Mouse (Mus musculus) heart, embryonic 11.5 days (tissue): ENCODE results near the gene Robo2. TPM values are rescaled to one million over a fixed set of nuclear protein-coding genes. Genes with fewer than 3 reads are reported as not detected.

ENCODE experiments used
- ATAC-seq: fragments of 200-750 bp; cut with Nextera tagmentation; replicated peaks from 2 replicates; pipeline ENCODE4 v1.8.0; 2017; ENCODE audit warnings: moderate library complexity; ENCODE audit not compliant: insufficient number of reproducible peaks, low FRiP score, low TSS enrichment
- H3K27ac ChIP-seq: fragments of 300-500 bp; sonication (generic); 2 replicates; pipeline ENCODE4 v1.5.1; 2014; ENCODE audit warnings: mild to moderate bottlenecking, low read depth, low read length
- H3K27me3 ChIP-seq: fragments of 300-500 bp; sonication (generic); 2 replicates; pipeline ENCODE4 v1.6.1; 2014; ENCODE audit warnings: mild to moderate bottlenecking, low read length, mixed read lengths; ENCODE audit not compliant: control insufficient read depth, insufficient read depth
- H3K36me3 ChIP-seq: fragments of 300-500 bp; sonication (generic); 2 replicates; pipeline ENCODE4 v1.6.1; 2014; ENCODE audit warnings: mild to moderate bottlenecking, low read length, moderate library complexity, mixed read lengths; ENCODE audit not compliant: control insufficient read depth, insufficient read depth
- H3K4me1 ChIP-seq: fragments of 300-500 bp; sonication (generic); 2 replicates; pipeline ENCODE4 v1.6.1; 2014; ENCODE audit warnings: low read length; ENCODE audit not compliant: control insufficient read depth, insufficient read depth
- H3K4me2 ChIP-seq: fragments of 300-500 bp; sonication (generic); 2 replicates; pipeline ENCODE4 v1.6.1; 2014; ENCODE audit warnings: mild to moderate bottlenecking, moderate library complexity
- H3K4me3 ChIP-seq: fragments of 300-500 bp; sonication (generic); 2 replicates; pipeline ENCODE4 v1.5.1; 2014; ENCODE audit warnings: low read depth, low read length
- H3K9ac ChIP-seq: fragments of 300-500 bp; sonication (generic); 2 replicates; pipeline ENCODE4 v1.6.1; 2014; ENCODE audit warnings: mild to moderate bottlenecking, low read depth, low read length, moderate library complexity
- H3K9me3 ChIP-seq: fragments of 300-500 bp; sonication (generic); replicated peaks from 2 replicates; pipeline ENCODE4 v1.6.1; 2016; ENCODE audit warnings: low read length; ENCODE audit not compliant: control insufficient read depth
- WGBS: fragments of 180-500 bp; shearing (Covaris S2); extraction: QIAGEN DNeasy Blood & Tissue Kit; methylation state at CpG from one replicate; pipeline ENCODE4 v1.1.7; 2014; ENCODE audit not compliant: insufficient replicate concordance; 5-methylcytosine and 5-hydroxymethylcytosine counted together
- polyA plus RNA-seq: library from polyadenylated mRNA; unstranded; fragments of >200 nt; fragmentation: Nextera tagmentation; extraction: Ambion mirVana; gene quantifications from 2 replicates; pipeline ENCODE4 v1.2.1, GENCODE M21; 2014

Robo2 gene
- polyA plus RNA-seq, 1 experiment from 2014 or later: 18.8 TPM

DNA sequence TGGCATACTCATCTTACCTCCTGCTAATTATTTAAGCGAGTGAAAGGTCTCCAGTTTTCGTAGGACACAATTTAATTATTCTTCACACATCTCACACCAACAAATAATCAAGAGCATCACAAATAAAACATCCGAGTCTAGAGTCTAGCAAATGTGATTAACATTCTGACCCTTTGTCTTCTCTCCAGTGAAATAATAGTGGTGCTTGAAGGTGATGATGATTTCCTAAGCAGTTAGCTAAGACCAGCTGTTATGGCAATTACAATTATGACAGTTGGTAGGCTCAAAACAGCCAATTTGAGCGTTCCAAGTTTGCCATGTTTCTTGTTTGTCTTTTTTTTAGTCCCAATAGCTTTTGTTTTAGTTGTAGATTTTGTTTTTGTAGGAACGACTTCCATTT is 210.9 kb downstream of the Robo2 start:
- no peaks in the 10 kb centered on the region for H3K36me3 ChIP-seq
- H3K4me1 ChIP-seq: no peaks in the 10 kb centered on the region
- H3K9me3 ChIP-seq: no peaks in the 10 kb centered on the region
- H3K27ac ChIP-seq: no peak overlapping the region
- no peaks in the 10 kb centered on the region for H3K27me3 ChIP-seq
- H3K9ac ChIP-seq: no peak overlapping the region
- H3K4me3 ChIP-seq: no peak overlapping the region
- WGBS: 81% methylated on average over 5 of the region's 5 CpGs
- H3K4me2 ChIP-seq: no peak overlapping the region
- no peak for ATAC-seq

DNA sequence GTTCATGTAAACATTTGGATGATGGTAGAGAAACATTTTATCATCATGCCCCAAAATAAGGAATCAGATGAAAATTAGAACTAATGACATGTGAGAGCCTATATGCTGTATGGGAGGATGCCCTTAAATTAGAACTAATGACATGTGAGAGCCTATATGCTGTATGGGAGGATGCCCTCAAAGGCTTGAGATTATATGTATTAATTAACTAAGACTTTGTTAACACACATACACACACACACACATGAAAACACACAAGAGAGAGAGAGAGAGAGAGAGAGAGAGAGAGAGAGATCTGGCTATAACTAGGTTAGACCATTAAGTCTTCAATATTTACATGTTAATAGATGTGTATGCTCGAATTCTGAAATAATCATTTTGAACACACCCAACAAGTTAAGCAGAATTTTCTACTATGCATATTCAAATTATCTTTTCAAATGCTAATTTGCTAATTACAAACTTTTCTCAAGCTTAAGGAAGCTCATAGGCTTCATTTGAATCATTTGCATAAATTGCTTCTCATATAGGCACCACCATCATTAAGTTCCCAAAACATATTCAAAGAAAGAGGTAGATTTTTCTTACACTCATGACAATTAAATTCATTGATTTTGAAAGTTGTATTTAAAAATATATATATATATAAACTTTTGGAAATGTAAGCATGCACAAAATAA is 211.5 kb downstream of the Robo2 start:
- H3K9ac ChIP-seq: no peak overlapping the region
- WGBS: 85% methylated on average over 1 of the region's 1 CpGs
- no peak overlapping the region for H3K4me2 ChIP-seq
- H3K9me3 ChIP-seq: no peaks in the 10 kb centered on the region
- no peak for ATAC-seq
- H3K4me1 ChIP-seq: no peaks in the 10 kb centered on the region
- no peaks in the 10 kb centered on the region for H3K27me3 ChIP-seq
- H3K4me3 ChIP-seq: no peak overlapping the region
- H3K36me3 ChIP-seq: no peaks in the 10 kb centered on the region
- H3K27ac ChIP-seq: no peak overlapping the region

DNA sequence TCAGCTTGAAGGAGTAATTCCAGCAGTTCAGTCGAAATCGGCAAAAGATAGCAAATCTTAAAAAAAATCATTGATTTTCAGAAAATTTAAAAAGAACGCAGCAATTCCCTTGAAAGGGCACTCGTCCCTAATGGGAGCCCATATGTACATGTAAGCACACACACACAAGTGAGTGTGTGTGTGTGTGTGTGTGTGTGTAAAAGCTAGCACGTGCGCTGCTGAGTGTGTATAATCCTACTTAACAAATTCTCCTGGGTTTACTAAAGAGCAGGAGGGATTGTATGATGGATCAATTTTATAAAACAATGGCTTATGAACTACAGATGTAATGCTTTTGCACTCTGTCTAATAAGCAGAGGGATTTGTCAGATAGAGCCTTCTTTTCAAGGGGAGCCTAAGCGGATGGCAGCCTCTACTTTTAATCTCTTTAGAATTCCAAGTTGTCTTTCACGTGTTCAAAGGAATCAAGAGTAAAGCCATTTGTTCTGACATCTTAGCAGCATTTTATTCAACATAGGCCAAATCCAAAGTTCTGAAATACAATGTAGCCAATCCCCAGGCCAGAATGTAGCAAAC is 218.6 kb downstream of the Robo2 start:
- Histone ChIP-seq H3K36me3 (no peaks in the 10 kb centered on the region), H3K4me3 (no peak overlapping the region), H3K27ac (no peak overlapping the region), H3K4me2 (no peak overlapping the region), H3K27me3 (no peaks in the 10 kb centered on the region), H3K9ac (no peak overlapping the region), H3K4me1 (no peaks in the 10 kb centered on the region), H3K9me3 (no peaks in the 10 kb centered on the region)
- WGBS: 83% methylated on average over 8 of the region's 8 CpGs
- no peak for ATAC-seq

DNA sequence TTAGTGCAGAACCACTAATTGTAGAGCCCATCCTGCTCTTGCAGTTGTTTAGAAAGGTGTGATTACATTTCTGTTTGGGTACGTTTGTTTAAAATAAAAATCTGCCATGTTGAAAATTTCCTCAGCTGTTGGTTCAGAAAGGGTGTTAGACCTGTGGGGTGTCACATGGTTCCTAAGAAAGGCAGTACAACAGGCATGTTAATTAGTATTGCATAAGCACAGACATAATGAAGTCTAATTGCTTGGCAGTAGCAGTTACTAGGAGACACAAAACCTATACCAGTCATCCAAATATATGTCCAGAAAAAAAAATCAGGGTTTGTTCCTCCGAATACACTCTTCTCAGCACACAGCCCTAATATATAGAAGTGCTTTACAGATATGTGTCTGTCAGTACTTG is 220.0 kb downstream of the Robo2 start:
- 75% methylated on average over 2 of the region's 2 CpGs for WGBS
- no peak for ATAC-seq

DNA sequence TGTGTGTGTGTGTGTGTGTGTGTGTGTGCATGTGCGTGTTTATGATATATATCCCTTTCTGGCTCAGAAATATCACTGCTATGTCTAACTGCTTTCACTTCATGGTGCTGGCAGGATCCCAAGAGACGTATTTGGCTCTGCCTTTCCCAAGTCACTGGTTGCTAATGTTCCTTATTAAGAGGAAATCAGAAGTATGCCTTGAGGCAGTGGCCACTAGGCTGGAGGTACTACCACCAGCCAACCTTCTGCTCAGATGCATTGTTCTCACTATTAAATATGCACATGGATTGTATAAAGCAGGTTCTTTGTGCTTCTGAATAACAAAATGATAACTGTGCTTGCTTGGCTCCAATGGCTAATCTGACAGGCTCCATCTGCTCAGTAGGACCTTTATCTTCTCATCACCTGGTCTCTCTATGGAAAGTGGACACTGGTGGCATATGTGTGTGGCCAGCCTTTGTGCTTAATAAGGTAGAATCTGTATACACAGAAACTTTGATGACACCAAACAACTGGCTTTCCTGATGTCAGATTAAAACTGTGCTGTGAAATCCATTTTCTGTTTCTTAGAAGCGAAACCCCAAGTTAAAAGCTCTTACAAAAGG is 229.0 kb downstream of the Robo2 start:
- Histone ChIP-seq H3K27ac (no peak overlapping the region), H3K27me3 (no peaks in the 10 kb centered on the region), H3K4me2 (no peak overlapping the region), H3K36me3 (no peaks in the 10 kb centered on the region), H3K9me3 (no peaks in the 10 kb centered on the region), H3K4me3 (no peak overlapping the region), H3K9ac (no peak overlapping the region), H3K4me1 (no peaks in the 10 kb centered on the region)
- WGBS: 77% methylated on average over 3 of the region's 3 CpGs
- ATAC-seq: no peak

More for the DNA sequence above, 220.0 kb downstream of the Robo2 start:
- no peaks in the 10 kb centered on the region for H3K9me3 ChIP-seq
- H3K36me3 ChIP-seq: no peaks in the 10 kb centered on the region
- H3K27me3 ChIP-seq: no peaks in the 10 kb centered on the region
- H3K4me1 ChIP-seq: no peaks in the 10 kb centered on the region
- no peak overlapping the region for H3K4me3 ChIP-seq
- no peak overlapping the region for H3K9ac ChIP-seq
- H3K4me2 ChIP-seq: no peak overlapping the region
- no peak overlapping the region for H3K27ac ChIP-seq

DNA sequence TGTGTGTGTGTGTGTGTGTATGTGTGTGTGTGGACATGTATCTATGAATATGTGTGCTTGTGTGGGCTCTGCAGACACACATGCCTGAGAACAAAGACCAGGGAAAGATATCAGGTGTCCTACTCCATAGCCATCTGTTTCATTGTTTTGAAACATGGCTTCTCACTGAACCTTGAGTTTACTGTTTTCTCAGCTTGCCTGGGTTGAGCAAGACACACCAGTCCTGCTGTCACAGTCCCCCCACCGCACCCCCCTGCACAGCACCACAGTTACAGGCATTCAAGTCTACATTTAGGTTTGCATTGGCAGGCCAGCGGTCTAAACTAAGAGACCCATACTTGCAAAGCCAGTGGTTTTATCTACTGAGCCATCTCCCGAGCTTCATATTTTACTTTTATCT is 239.0 kb downstream of the Robo2 start:
- no peaks in the 10 kb centered on the region for H3K9me3 ChIP-seq
- H3K9ac ChIP-seq: no peak overlapping the region
- H3K36me3 ChIP-seq: no peaks in the 10 kb centered on the region
- WGBS: 76% methylated on average over 3 of the region's 3 CpGs
- H3K27me3 ChIP-seq: no peaks in the 10 kb centered on the region
- H3K27ac ChIP-seq: no peak overlapping the region
- no peak overlapping the region for H3K4me2 ChIP-seq
- H3K4me3 ChIP-seq: no peak overlapping the region
- no peak for ATAC-seq
- H3K4me1 ChIP-seq: no peaks in the 10 kb centered on the region

DNA sequence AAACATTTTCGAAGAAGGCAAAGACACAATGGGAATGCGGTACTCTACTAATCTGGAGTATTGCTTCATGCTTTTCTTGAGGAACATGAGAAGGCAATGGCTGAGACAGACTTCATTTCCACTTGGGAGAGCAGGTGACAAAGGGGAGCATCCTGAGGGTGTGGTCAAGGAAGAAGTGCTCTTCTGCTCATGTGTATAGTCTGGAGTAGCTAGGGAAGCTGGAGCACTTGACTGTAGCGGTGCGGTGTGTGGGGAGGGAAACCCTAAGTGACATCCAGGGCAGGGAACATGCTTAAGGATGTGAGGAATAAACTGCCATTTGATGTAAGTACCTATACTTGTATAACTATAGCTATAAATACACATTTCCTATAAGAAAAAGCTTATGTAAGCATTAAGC is 242.0 kb downstream of the Robo2 start:
- Histone ChIP-seq H3K9ac (no peak overlapping the region), H3K4me2 (no peak overlapping the region), H3K27ac (no peak overlapping the region), H3K4me3 (no peak overlapping the region), H3K9me3 (no peaks in the 10 kb centered on the region), H3K27me3 (no peaks in the 10 kb centered on the region), H3K4me1 (no peaks in the 10 kb centered on the region), H3K36me3 (no peaks in the 10 kb centered on the region)
- no peak for ATAC-seq
- 92% methylated on average over 4 of the region's 4 CpGs for WGBS

DNA sequence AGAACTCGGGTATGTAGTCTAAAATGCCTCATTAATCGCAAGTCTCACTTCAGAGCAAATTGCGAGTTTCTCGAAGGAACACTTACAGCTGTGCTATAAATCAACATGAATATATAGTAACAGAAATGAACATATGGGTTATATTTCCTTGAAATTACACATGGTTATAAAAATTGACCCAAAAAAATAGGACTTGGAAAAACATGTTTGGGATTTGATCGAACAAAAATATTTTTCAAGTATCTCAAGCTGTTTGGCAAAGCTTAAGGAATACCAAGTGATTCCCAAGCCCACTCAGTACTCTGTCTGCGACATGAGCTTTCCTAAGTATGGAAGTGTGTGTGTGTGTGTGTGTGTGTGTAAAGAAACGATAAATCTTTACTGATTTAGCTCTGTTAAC is 242.5 kb downstream of the Robo2 start:
- H3K27ac ChIP-seq: no peak overlapping the region
- H3K4me2 ChIP-seq: no peak overlapping the region
- WGBS: 86% methylated on average over 7 of the region's 7 CpGs
- no peaks in the 10 kb centered on the region for H3K9me3 ChIP-seq
- H3K9ac ChIP-seq: no peak overlapping the region
- H3K4me1 ChIP-seq: no peaks in the 10 kb centered on the region
- H3K4me3 ChIP-seq: no peak overlapping the region
- no peak for ATAC-seq
- no peaks in the 10 kb centered on the region for H3K36me3 ChIP-seq
- H3K27me3 ChIP-seq: no peaks in the 10 kb centered on the region

DNA sequence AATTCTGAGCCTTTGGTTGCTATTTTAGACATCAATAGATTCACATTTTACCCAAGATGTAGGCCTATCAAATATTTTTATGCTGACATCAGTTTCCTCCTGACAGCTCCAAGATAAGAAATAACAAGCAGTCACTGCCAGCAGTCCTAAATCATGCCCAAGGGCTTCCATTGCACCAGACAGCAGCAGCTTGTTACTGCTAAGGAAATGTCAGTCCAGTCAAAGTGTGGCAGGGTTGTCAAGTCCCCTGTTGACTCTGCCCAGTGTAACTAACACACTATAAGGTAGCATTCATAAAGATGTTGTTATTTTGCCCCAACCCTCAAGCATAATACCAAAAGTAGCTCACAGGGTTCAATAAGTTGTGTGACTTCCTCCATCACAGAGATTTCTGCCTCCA is 243.8 kb downstream of the Robo2 start:
- Histone ChIP-seq H3K9ac (no peak overlapping the region), H3K36me3 (no peaks in the 10 kb centered on the region), H3K4me2 (no peak overlapping the region), H3K9me3 (no peaks in the 10 kb centered on the region), H3K4me1 (no peaks in the 10 kb centered on the region), H3K27me3 (no peaks in the 10 kb centered on the region), H3K27ac (no peak overlapping the region), H3K4me3 (no peak overlapping the region)
- ATAC-seq: no peak
